Mouse (Mus musculus): Measurements from ENCODE around the gene Nr2c2. TPM values are rescaled to one million over a fixed set of nuclear protein-coding genes. Genes with fewer than 3 reads are reported as not detected.

Nr2c2 gene
- total and polyA plus RNA-seq, 2 experiments: 4.8 to 16.3 TPM

GRCm38 (mm10) chr6:92064101-92064500, 27.1 kb upstream of the Nr2c2 start:
- no peak overlapping the region for H3K9ac ChIP-seq (ENCODE audit: low read depth, low read length)
- no peaks in the 10 kb centered on the region for H3K27me3 ChIP-seq (ENCODE audit: control insufficient read depth, insufficient read depth, low read length)
- DNase-seq (ENCODE audit: extremely low read depth, low read depth, low spot score): no peak
- no peaks in the 10 kb centered on the region for H3K36me3 ChIP-seq (ENCODE audit: control insufficient read depth, insufficient read depth, low read length)
- 85% methylated on average over 10 of the region's 10 CpGs for WGBS
- H3K4me3 ChIP-seq (ENCODE audit: insufficient read depth, low read depth, low read length): no peak overlapping the region
- no peak for TF ChIP-seq CTCF (IDR thresholded peaks at IDR 0.05; ENCODE audit: low read depth, low read length)
- no peak for TF ChIP-seq POLR2A (IDR thresholded peaks at IDR 0.05; ENCODE audit: extremely low read depth, insufficient read depth, low read length)
- no peaks in the 10 kb centered on the region for H3K4me1 ChIP-seq (ENCODE audit: control insufficient read depth, insufficient read depth, low read length)
- no peak overlapping the region for H3K27ac ChIP-seq (replicated peaks; ENCODE audit: insufficient read depth, low read depth, low read length)
- H3K79me2 ChIP-seq (ENCODE audit: control insufficient read depth, insufficient read depth, low read length): no peaks in the 10 kb centered on the region

- no peak overlapping the region for H3K4me3 ChIP-seq (ENCODE audit: insufficient read depth, low read depth, low read length)
- TF ChIP-seq POLR2A (IDR thresholded peaks at IDR 0.05; ENCODE audit: extremely low read depth, insufficient read depth, low read length) (no peak), CTCF (IDR thresholded peaks at IDR 0.05; ENCODE audit: low read depth, low read length) (peak; percentile 81)
- no peaks in the 10 kb centered on the region for H3K36me3 ChIP-seq (ENCODE audit: control insufficient read depth, insufficient read depth, low read length)
- WGBS: 52% methylated on average over 12 of the region's 12 CpGs
- no peaks in the 10 kb centered on the region for H3K4me1 ChIP-seq (ENCODE audit: control insufficient read depth, insufficient read depth, low read length)
- H3K27me3 ChIP-seq (ENCODE audit: control insufficient read depth, insufficient read depth, low read length): no peaks in the 10 kb centered on the region
- DNase-seq (ENCODE audit: extremely low read depth, low read depth, low spot score): no peak
- H3K27ac ChIP-seq (replicated peaks; ENCODE audit: insufficient read depth, low read depth, low read length): no peak overlapping the region
- no peak overlapping the region for H3K9ac ChIP-seq (ENCODE audit: low read depth, low read length)
- no peaks in the 10 kb centered on the region for H3K79me2 ChIP-seq (ENCODE audit: control insufficient read depth, insufficient read depth, low read length)
Observed at GRCm38 (mm10) chr6:92065721-92066496, 25.3 kb upstream of the Nr2c2 start.

GRCm38 (mm10) chr6:92067146-92067790, 23.9 kb upstream of the Nr2c2 start:
- H3K27ac ChIP-seq (replicated peaks; ENCODE audit: insufficient read depth, low read depth, low read length): no peak overlapping the region
- TF ChIP-seq CTCF (IDR thresholded peaks at IDR 0.05; ENCODE audit: low read depth, low read length) (peak; percentile 97), POLR2A (IDR thresholded peaks at IDR 0.05; ENCODE audit: extremely low read depth, insufficient read depth, low read length) (no peak)
- no peaks in the 10 kb centered on the region for H3K36me3 ChIP-seq (ENCODE audit: control insufficient read depth, insufficient read depth, low read length)
- no peaks in the 10 kb centered on the region for H3K79me2 ChIP-seq (ENCODE audit: control insufficient read depth, insufficient read depth, low read length)
- no peak overlapping the region for H3K9ac ChIP-seq (ENCODE audit: low read depth, low read length)
- 29% methylated on average over 16 of the region's 16 CpGs for WGBS
- no peaks in the 10 kb centered on the region for H3K27me3 ChIP-seq (ENCODE audit: control insufficient read depth, insufficient read depth, low read length)
- peak; percentile 40 for DNase-seq (ENCODE audit: extremely low read depth, low read depth, low spot score)
- no peak overlapping the region for H3K4me3 ChIP-seq (ENCODE audit: insufficient read depth, low read depth, low read length)
- no peaks in the 10 kb centered on the region for H3K4me1 ChIP-seq (ENCODE audit: control insufficient read depth, insufficient read depth, low read length)

GRCm38 (mm10) chr6:92071121-92071839, 19.9 kb upstream of the Nr2c2 start:
- no peaks in the 10 kb centered on the region for H3K27me3 ChIP-seq (ENCODE audit: control insufficient read depth, insufficient read depth, low read length)
- H3K9ac ChIP-seq (ENCODE audit: low read depth, low read length): no peak overlapping the region
- 53% methylated on average over 15 of the region's 15 CpGs for WGBS
- no peak overlapping the region for H3K4me3 ChIP-seq (ENCODE audit: insufficient read depth, low read depth, low read length)
- no peaks in the 10 kb centered on the region for H3K4me1 ChIP-seq (ENCODE audit: control insufficient read depth, insufficient read depth, low read length)
- H3K27ac ChIP-seq (replicated peaks; ENCODE audit: insufficient read depth, low read depth, low read length): no peak overlapping the region
- H3K79me2 ChIP-seq (ENCODE audit: control insufficient read depth, insufficient read depth, low read length): no peaks in the 10 kb centered on the region
- no peak for DNase-seq (ENCODE audit: extremely low read depth, low read depth, low spot score)
- H3K36me3 ChIP-seq (ENCODE audit: control insufficient read depth, insufficient read depth, low read length): no peaks in the 10 kb centered on the region
- TF ChIP-seq POLR2A (IDR thresholded peaks at IDR 0.05; ENCODE audit: extremely low read depth, insufficient read depth, low read length) (no peak), CTCF (IDR thresholded peaks at IDR 0.05; ENCODE audit: low read depth, low read length) (no peak)

GRCm38 (mm10) chr6:92080730-92081129, 10.5 kb upstream of the Nr2c2 start:
- DNase-seq (ENCODE audit: extremely low read depth, low read depth, low spot score): no peak
- no peak overlapping the region for H3K4me3 ChIP-seq (ENCODE audit: insufficient read depth, low read depth, low read length)
- WGBS: 100% methylated on average over 2 of the region's 2 CpGs
- H3K4me1 ChIP-seq (ENCODE audit: control insufficient read depth, insufficient read depth, low read length): no peaks in the 10 kb centered on the region
- no peak overlapping the region for H3K27ac ChIP-seq (replicated peaks; ENCODE audit: insufficient read depth, low read depth, low read length)
- H3K79me2 ChIP-seq (ENCODE audit: control insufficient read depth, insufficient read depth, low read length): no peaks in the 10 kb centered on the region
- no peaks in the 10 kb centered on the region for H3K36me3 ChIP-seq (ENCODE audit: control insufficient read depth, insufficient read depth, low read length)
- no peak overlapping the region for H3K9ac ChIP-seq (ENCODE audit: low read depth, low read length)
- H3K27me3 ChIP-seq (ENCODE audit: control insufficient read depth, insufficient read depth, low read length): no peaks in the 10 kb centered on the region
- no peak for TF ChIP-seq POLR2A (IDR thresholded peaks at IDR 0.05; ENCODE audit: extremely low read depth, insufficient read depth, low read length)
- no peak for TF ChIP-seq CTCF (IDR thresholded peaks at IDR 0.05; ENCODE audit: low read depth, low read length)

All from liver, adult 2 months (tissue).